Mouse (Mus musculus) bone marrow macrophage, adult 2 months (primary cell): ENCODE measurements around the gene Rai14.

Experiments used
- CTCF ChIP-seq: IDR thresholded peaks from 2 replicates; pipeline ENCODE4 v1.5.1; 2012; ENCODE audit warnings: low read depth, mild to moderate bottlenecking, low read length, moderate library complexity
- POLR2A ChIP-seq: IDR thresholded peaks from 2 replicates; pipeline ENCODE4 v1.6.1; 2012; ENCODE audit warnings: mild to moderate bottlenecking, low read depth, low read length, borderline replicate concordance

DNA sequence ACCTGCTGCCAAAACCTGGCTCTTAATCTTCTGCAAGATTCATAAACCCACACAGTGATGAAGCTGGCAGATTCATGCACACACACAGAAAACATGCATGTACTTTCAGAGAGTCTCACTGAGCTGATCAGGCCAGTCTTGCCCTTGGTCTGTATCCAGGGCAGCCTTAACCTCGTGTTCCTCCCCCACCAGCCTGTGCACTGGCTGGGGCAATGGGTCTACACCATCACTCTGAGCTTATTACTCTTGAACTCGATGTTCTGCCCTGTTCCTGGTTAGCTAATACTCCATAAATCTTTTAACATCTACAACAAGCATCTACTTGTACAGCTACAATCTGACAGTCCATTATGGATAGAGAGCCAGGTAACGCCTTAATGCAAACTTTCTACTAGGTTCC is 77.6 kb downstream of the Rai14 start:
- TF ChIP-seq POLR2A (no peak), CTCF (no peak)
